Mouse (Mus musculus): ENCODE measurements around the gene Thap3. TPM values are rescaled to one million over a fixed set of nuclear protein-coding genes. Genes with fewer than 3 reads are reported as not detected.
A peak's percentile ranks its signal among the peaks of the same experiment; 100 is the strongest.
"Not testable (repeated sequence)": the region's sequence is repeated elsewhere in the genome, so short reads cannot be mapped to it uniquely, and the experiment has no call there.

Thap3 gene
- polyA plus RNA-seq (2015; fragmentation: Nextera tagmentation; extraction: Ambion mirVana) = 33.6 and 33.8 TPM in 2 replicates

- peak within 1 kb of the TSS; percentile 83 for H3K4me3 ChIP-seq
- peaks cover 49% of the 10 kb centered on the region for H3K36me3 ChIP-seq
- WGBS = under 1% methylated on average over 54 of the region's 54 CpGs
- H3K9me3 ChIP-seq = no peaks in the 10 kb centered on the region
- H3K27ac ChIP-seq (replicated peaks) = peak within 1 kb of the TSS; percentile 83
- no peaks in the 10 kb centered on the region for H3K27me3 ChIP-seq
- peak within 1 kb of the TSS; percentile 96 for H3K9ac ChIP-seq
- peak within 1 kb of the TSS; percentile 72 for H3K4me2 ChIP-seq
- H3K4me1 ChIP-seq (replicated peaks) = peaks cover 34% of the 10 kb centered on the region
- ATAC-seq (ENCODE audit: low read depth) = peak; percentile 75
These were observed at the start of gene Thap3 for GRCm38 (mm10) chr4:151988342-151989109. Gene Thap3 (minus strand): TSS chr4:151988997.

GRCm38 (mm10) chr4:152038225-152038984 is 49.6 kb upstream of the Thap3 start, which contains the start of gene Tas1r1:
Gene Tas1r1 (minus strand): TSS chr4:152038568.
- ATAC-seq (ENCODE audit: low read depth) = no peak
- H3K27me3 ChIP-seq = no peaks in the 10 kb centered on the region
- H3K36me3 ChIP-seq = peaks cover 25% of the 10 kb centered on the region
- 53% methylated on average over 10 of the region's 10 CpGs for WGBS
- peak within 1 kb of the TSS; percentile 98 for H3K4me2 ChIP-seq
- H3K9ac ChIP-seq = peak within 1 kb of the TSS; percentile 96
- no peak within 1 kb of the TSS for H3K27ac ChIP-seq (replicated peaks)
- peaks cover 21% of the 10 kb centered on the region for H3K4me1 ChIP-seq (replicated peaks)
- H3K9me3 ChIP-seq = no peaks in the 10 kb centered on the region
- H3K4me3 ChIP-seq = peak within 1 kb of the TSS; percentile 99

GRCm38 (mm10) chr4:152036464-152036863 is 47.7 kb upstream of the Thap3 start:
- not testable (repeated sequence) for ATAC-seq (ENCODE audit: low read depth); H3K4me3 ChIP-seq; H3K9ac ChIP-seq; H3K36me3 ChIP-seq; H3K9me3 ChIP-seq; H3K27ac ChIP-seq (replicated peaks); H3K4me2 ChIP-seq; H3K27me3 ChIP-seq
- H3K4me1 ChIP-seq (replicated peaks) = peaks cover 21% of the 10 kb centered on the region
- WGBS = 86% methylated on average over 6 of the region's 6 CpGs

- no peaks in the 10 kb centered on the region for H3K9me3 ChIP-seq
- no peak for ATAC-seq (ENCODE audit: low read depth)
- no peaks in the 10 kb centered on the region for H3K27me3 ChIP-seq
- 90% methylated on average over 13 of the region's 13 CpGs for WGBS
- H3K4me1 ChIP-seq (replicated peaks) = peaks cover 25% of the 10 kb centered on the region
- H3K36me3 ChIP-seq = no peaks in the 10 kb centered on the region
- H3K27ac ChIP-seq (replicated peaks) = no peak overlapping the region
- no peak overlapping the region for H3K4me2 ChIP-seq
- no peak overlapping the region for H3K4me3 ChIP-seq
- no peak overlapping the region for H3K9ac ChIP-seq
These were observed 44.1 kb upstream of the Thap3 start for GRCm38 (mm10) chr4:152032922-152033321.

GRCm38 (mm10) chr4:152029997-152030396 is 41.2 kb upstream of the Thap3 start:
- 62% methylated on average over 4 of the region's 4 CpGs for WGBS
- ATAC-seq (ENCODE audit: low read depth) = no peak
- no peak overlapping the region for H3K4me2 ChIP-seq
- no peaks in the 10 kb centered on the region for H3K27me3 ChIP-seq
- H3K36me3 ChIP-seq = no peaks in the 10 kb centered on the region
- peaks cover 48% of the 10 kb centered on the region for H3K4me1 ChIP-seq (replicated peaks)
- H3K9ac ChIP-seq = 0 out of 2 replicates have a peak overlapping the region, but pooled peaks have one; percentile 17
- H3K4me3 ChIP-seq = no peak overlapping the region
- H3K27ac ChIP-seq (replicated peaks) = no peak overlapping the region
- no peaks in the 10 kb centered on the region for H3K9me3 ChIP-seq

GRCm38 (mm10) chr4:152029087-152029486 is 40.3 kb upstream of the Thap3 start:
- H3K9ac ChIP-seq = peak overlapping the region; percentile 72; the same call in 1 of the 2 replicates
- no peaks in the 10 kb centered on the region for H3K9me3 ChIP-seq
- peak overlapping the region; percentile 92 for H3K4me2 ChIP-seq
- H3K36me3 ChIP-seq = peaks cover 7% of the 10 kb centered on the region; the same call in 1 of the 2 replicates
- ATAC-seq (ENCODE audit: low read depth) = no peak
- H3K27ac ChIP-seq (replicated peaks) = no peak overlapping the region
- H3K4me1 ChIP-seq (replicated peaks) = peaks cover 57% of the 10 kb centered on the region
- WGBS = 42% methylated on average over 5 of the region's 5 CpGs
- H3K27me3 ChIP-seq = no peaks in the 10 kb centered on the region
- H3K4me3 ChIP-seq = peak overlapping the region; percentile 84; the same call in 1 of the 2 replicates

GRCm38 (mm10) chr4:152028456-152028855 is 39.7 kb upstream of the Thap3 start:
- Histone ChIP-seq H3K27me3 (no peaks in the 10 kb centered on the region), H3K4me2 (peak overlapping the region; percentile 92), H3K4me3 (peak overlapping the region; percentile 84), H3K9ac (peak overlapping the region; percentile 72), H3K27ac (replicated peaks) (no peak overlapping the region), H3K4me1 (replicated peaks) (peaks cover 64% of the 10 kb centered on the region), H3K9me3 (no peaks in the 10 kb centered on the region), H3K36me3 (peaks cover 12% of the 10 kb centered on the region; the same call in 1 of the 2 replicates)
- WGBS = 58% methylated on average over 15 of the region's 15 CpGs
- no peak for ATAC-seq (ENCODE audit: low read depth)

- Histone ChIP-seq H3K9ac (peak within 1 kb of the TSS; percentile 87), H3K4me3 (peak within 1 kb of the TSS; percentile 84), H3K9me3 (no peaks in the 10 kb centered on the region), H3K27me3 (no peaks in the 10 kb centered on the region), H3K4me1 (replicated peaks) (peaks cover 70% of the 10 kb centered on the region), H3K27ac (replicated peaks) (peak within 1 kb of the TSS; percentile 76), H3K36me3 (peaks cover 21% of the 10 kb centered on the region), H3K4me2 (peak within 1 kb of the TSS; percentile 92)
- under 1% methylated on average over 35 of the region's 35 CpGs for WGBS
- ATAC-seq (ENCODE audit: low read depth) = peak; percentile 98
These were observed 38.7 kb upstream of the Thap3 start, which contains the start of gene Zbtb48 for GRCm38 (mm10) chr4:152027524-152027923. Gene Zbtb48 (minus strand): TSS chr4:152027671.

GRCm38 (mm10) chr4:152026751-152027508 is 38.1 kb upstream of the Thap3 start:
- peak overlapping the region; percentile 87 for H3K9ac ChIP-seq
- ATAC-seq (ENCODE audit: low read depth) = peak; percentile 76
- peak overlapping the region; percentile 92 for H3K4me2 ChIP-seq
- peaks cover 27% of the 10 kb centered on the region for H3K36me3 ChIP-seq
- 2% methylated on average over 41 of the region's 41 CpGs for WGBS
- H3K4me3 ChIP-seq = peak overlapping the region; percentile 84
- H3K4me1 ChIP-seq (replicated peaks) = peaks cover 70% of the 10 kb centered on the region
- H3K9me3 ChIP-seq = no peaks in the 10 kb centered on the region
- H3K27me3 ChIP-seq = no peaks in the 10 kb centered on the region
- peak overlapping the region; percentile 76 for H3K27ac ChIP-seq (replicated peaks)

- Histone ChIP-seq H3K4me2 (no peak overlapping the region), H3K27ac (replicated peaks) (no peak overlapping the region), H3K9ac (peak overlapping the region; percentile 87; the same call in 1 of the 2 replicates), H3K4me3 (no peak overlapping the region), H3K27me3 (no peaks in the 10 kb centered on the region), H3K4me1 (replicated peaks) (peaks cover 58% of the 10 kb centered on the region), H3K36me3 (peaks cover 51% of the 10 kb centered on the region), H3K9me3 (no peaks in the 10 kb centered on the region)
- WGBS = 93% methylated on average over 11 of the region's 11 CpGs
- ATAC-seq (ENCODE audit: low read depth) = no peak
These were observed 35.7 kb upstream of the Thap3 start for GRCm38 (mm10) chr4:152024525-152024924.

GRCm38 (mm10) chr4:152022506-152022905 is 33.7 kb upstream of the Thap3 start:
- H3K36me3 ChIP-seq = peaks cover 66% of the 10 kb centered on the region

More at GRCm38 (mm10) chr4:152022506-152022905, 33.7 kb upstream of the Thap3 start:
- Histone ChIP-seq H3K27me3 (no peaks in the 10 kb centered on the region), H3K4me3 (no peak overlapping the region), H3K4me2 (no peak overlapping the region), H3K4me1 (replicated peaks) (peaks cover 43% of the 10 kb centered on the region), H3K27ac (replicated peaks) (no peak overlapping the region), H3K9ac (no peak overlapping the region), H3K9me3 (no peaks in the 10 kb centered on the region)
- 86% methylated on average over 8 of the region's 8 CpGs for WGBS
- no peak for ATAC-seq (ENCODE audit: low read depth)

Data from neural tube, embryonic 13.5 days (tissue).